Mouse (Mus musculus): ENCODE measurements around the gene Dhdh. TPM values are rescaled to one million over a fixed set of nuclear protein-coding genes. Genes with fewer than 3 reads are reported as not detected.

The Dhdh gene
- total and polyA plus RNA-seq, 3 experiments: 6.4 to 8.9 (median 8.2) TPM

- DNase-seq: no peak
- TF ChIP-seq CTCF (IDR thresholded peaks at IDR 0.05): no peak
- peaks cover 15% of the 10 kb centered on the region for H3K4me1 ChIP-seq (ENCODE audit: control insufficient read depth, insufficient read depth, low read length)
- H3K79me2 ChIP-seq (replicated peaks; ENCODE audit: control insufficient read depth, insufficient read depth, low read length): no peaks in the 10 kb centered on the region
- H3K36me3 ChIP-seq (ENCODE audit: control insufficient read depth, insufficient read depth, low read length): peaks cover 12% of the 10 kb centered on the region
- H3K4me3 ChIP-seq: no peak overlapping the region
- H3K27ac ChIP-seq: peak overlapping the region; percentile 52; the same call in 1 of the 2 replicates
- intact Hi-C loops (cut with DNase I): no loop called here
- WGBS: 37% methylated on average over 9 of the region's 9 CpGs
- H3K9ac ChIP-seq (ENCODE audit: low read depth, low read length): no peak overlapping the region
- no peaks in the 10 kb centered on the region for H3K27me3 ChIP-seq (ENCODE audit: control insufficient read depth, insufficient read depth, low read length)
Observed at GRCm38 (mm10) chr7:45456721-45457203, 31.8 kb downstream of the Dhdh start.

- Histone ChIP-seq H3K27ac (no peak overlapping the region), H3K27me3 (ENCODE audit: control insufficient read depth, insufficient read depth, low read length) (no peaks in the 10 kb centered on the region), H3K4me3 (no peak overlapping the region), H3K36me3 (ENCODE audit: control insufficient read depth, insufficient read depth, low read length) (peaks cover 12% of the 10 kb centered on the region), H3K9ac (ENCODE audit: low read depth, low read length) (no peak overlapping the region), H3K4me1 (ENCODE audit: control insufficient read depth, insufficient read depth, low read length) (peaks cover 14% of the 10 kb centered on the region), H3K79me2 (replicated peaks; ENCODE audit: control insufficient read depth, insufficient read depth, low read length) (no peaks in the 10 kb centered on the region)
- no peak for DNase-seq
- intact Hi-C loops (cut with DNase I): no loop called here
- TF ChIP-seq CTCF (IDR thresholded peaks at IDR 0.05) (no peak), POLR2A (IDR thresholded peaks at IDR 0.05; ENCODE audit: insufficient read depth, low read depth, low read length) (no peak), EP300 (IDR thresholded peaks at IDR 0.05; ENCODE audit: insufficient read depth, low read depth, low read length) (no peak)
- WGBS: 81% methylated on average over 13 of the region's 13 CpGs
Observed at GRCm38 (mm10) chr7:45455932-45456696, 32.5 kb downstream of the Dhdh start.

- no peak overlapping the region for H3K4me3 ChIP-seq
- H3K27ac ChIP-seq: no peak overlapping the region
- H3K36me3 ChIP-seq (ENCODE audit: control insufficient read depth, insufficient read depth, low read length): peaks cover 12% of the 10 kb centered on the region
- 84% methylated on average over 15 of the region's 15 CpGs for WGBS
- intact Hi-C loops (cut with DNase I): no loop called here
- H3K79me2 ChIP-seq (replicated peaks; ENCODE audit: control insufficient read depth, insufficient read depth, low read length): no peaks in the 10 kb centered on the region
- peaks cover 6% of the 10 kb centered on the region; the same call in 1 of the 2 replicates for H3K4me1 ChIP-seq (ENCODE audit: control insufficient read depth, insufficient read depth, low read length)
- H3K9ac ChIP-seq (ENCODE audit: low read depth, low read length): no peak overlapping the region
- TF ChIP-seq POLR2A (IDR thresholded peaks at IDR 0.05; ENCODE audit: insufficient read depth, low read depth, low read length): no peak
- no peak for TF ChIP-seq EP300 (IDR thresholded peaks at IDR 0.05; ENCODE audit: insufficient read depth, low read depth, low read length)
- TF ChIP-seq CTCF (IDR thresholded peaks at IDR 0.05): no peak
- no peak for DNase-seq
- no peaks in the 10 kb centered on the region for H3K27me3 ChIP-seq (ENCODE audit: control insufficient read depth, insufficient read depth, low read length)
Observed at GRCm38 (mm10) chr7:45454971-45455370, 33.6 kb downstream of the Dhdh start.

GRCm38 (mm10) chr7:45451344-45451982, 37.1 kb downstream of the Dhdh start:
- Histone ChIP-seq H3K9ac (ENCODE audit: low read depth, low read length) (no peak overlapping the region), H3K27ac (no peak overlapping the region), H3K27me3 (ENCODE audit: control insufficient read depth, insufficient read depth, low read length) (no peaks in the 10 kb centered on the region), H3K4me3 (no peak overlapping the region), H3K79me2 (replicated peaks; ENCODE audit: control insufficient read depth, insufficient read depth, low read length) (no peaks in the 10 kb centered on the region), H3K4me1 (ENCODE audit: control insufficient read depth, insufficient read depth, low read length) (no peaks in the 10 kb centered on the region), H3K36me3 (ENCODE audit: control insufficient read depth, insufficient read depth, low read length) (no peaks in the 10 kb centered on the region)
- TF ChIP-seq POLR2A (IDR thresholded peaks at IDR 0.05; ENCODE audit: insufficient read depth, low read depth, low read length) (no peak), CTCF (IDR thresholded peaks at IDR 0.05) (peak; percentile 97), EP300 (IDR thresholded peaks at IDR 0.05; ENCODE audit: insufficient read depth, low read depth, low read length) (peak; percentile 34; the same call in 1 of the 2 replicates)
- intact Hi-C loops (cut with DNase I): loop anchor here (2.0 kb wide), 1 partner anchor 109 kb away; no protein-coding TSS in a partner anchor
- 55% methylated on average over 23 of the region's 23 CpGs for WGBS
- DNase-seq: peak; percentile 80 to 85

- 81% methylated on average over 1 of the region's 1 CpGs for WGBS
- no peak for TF ChIP-seq POLR2A (IDR thresholded peaks at IDR 0.05; ENCODE audit: insufficient read depth, low read depth, low read length)
- TF ChIP-seq EP300 (IDR thresholded peaks at IDR 0.05; ENCODE audit: insufficient read depth, low read depth, low read length): no peak
- TF ChIP-seq CTCF (IDR thresholded peaks at IDR 0.05): no peak
- no peak overlapping the region for H3K27ac ChIP-seq
- no peak overlapping the region for H3K4me3 ChIP-seq
- no peaks in the 10 kb centered on the region for H3K27me3 ChIP-seq (ENCODE audit: control insufficient read depth, insufficient read depth, low read length)
- no peaks in the 10 kb centered on the region for H3K79me2 ChIP-seq (replicated peaks; ENCODE audit: control insufficient read depth, insufficient read depth, low read length)
- intact Hi-C loops (cut with DNase I): loop anchor here (2.0 kb wide), 1 partner anchor 111 kb away; no protein-coding TSS in a partner anchor
- no peaks in the 10 kb centered on the region for H3K36me3 ChIP-seq (ENCODE audit: control insufficient read depth, insufficient read depth, low read length)
- H3K9ac ChIP-seq (ENCODE audit: low read depth, low read length): no peak overlapping the region
- H3K4me1 ChIP-seq (ENCODE audit: control insufficient read depth, insufficient read depth, low read length): no peaks in the 10 kb centered on the region
- no peak for DNase-seq
Observed at GRCm38 (mm10) chr7:45449974-45450373, 38.6 kb downstream of the Dhdh start.
